Mouse (Mus musculus) liver, embryonic 13.5 days (tissue): ENCODE results near the gene Pidd1. TPM values are rescaled to one million over a fixed set of nuclear protein-coding genes. Genes with fewer than 3 reads are reported as not detected.
A peak's percentile ranks its signal among the peaks of the same experiment; 100 is the strongest.

ENCODE experiments used
- ATAC-seq: fragments of 200-750 bp; cut with Nextera tagmentation; 2 replicates; pipeline ENCODE4 v1.8.0; 2017; ENCODE audit warnings: low read depth, mild to moderate bottlenecking, moderate number of reproducible peaks, moderate library complexity
- DNase-seq: peaks from one replicate; pipeline ENCODE4 v3.0.0; 2022
- H3K27ac ChIP-seq: fragments of 300-500 bp; sonication (generic); 2 replicates; pipeline ENCODE4 v1.5.1; 2015; ENCODE audit warnings: moderate library complexity, mild to moderate bottlenecking, inconsistent platforms
- H3K27me3 ChIP-seq: fragments of 300-500 bp; sonication (generic); 2 replicates; pipeline ENCODE4 v1.6.1; 2015; ENCODE audit warnings: mild to moderate bottlenecking, inconsistent platforms
- H3K36me3 ChIP-seq: fragments of 300-500 bp; sonication (generic); 2 replicates; pipeline ENCODE4 v1.6.1; 2015; ENCODE audit warnings: mild to moderate bottlenecking, inconsistent platforms
- H3K4me1 ChIP-seq: fragments of 300-500 bp; sonication (generic); replicated peaks from 2 replicates; pipeline ENCODE4 v1.6.1; 2015; ENCODE audit warnings: inconsistent platforms
- H3K4me2 ChIP-seq: fragments of 300-500 bp; sonication (generic); 2 replicates; pipeline ENCODE4 v1.6.1; 2015; ENCODE audit warnings: inconsistent platforms, mild to moderate bottlenecking, moderate library complexity
- H3K4me3 ChIP-seq: fragments of 300-500 bp; sonication (generic); replicated peaks from 2 replicates; pipeline ENCODE4 v1.5.1; 2015; ENCODE audit warnings: mild to moderate bottlenecking, inconsistent platforms
- H3K9ac ChIP-seq: fragments of 300-500 bp; sonication (generic); 2 replicates; pipeline ENCODE4 v1.6.1; 2015; ENCODE audit warnings: mild to moderate bottlenecking, inconsistent platforms
- H3K9me3 ChIP-seq: fragments of 300-500 bp; sonication (generic); replicated peaks from 2 replicates; pipeline ENCODE4 v1.6.1; 2016; ENCODE audit warnings: inconsistent platforms
- WGBS: fragments of 180-500 bp; shearing (Covaris S2); methylation state at CpG from one replicate; pipeline ENCODE4 v1.1.7; 2015; ENCODE audit not compliant: insufficient replicate concordance; 5-methylcytosine and 5-hydroxymethylcytosine counted together
- polyA plus RNA-seq: library from polyadenylated mRNA; unstranded; fragments of >200 nt; fragmentation: Nextera tagmentation; extraction: Ambion mirVana; gene quantifications from 2 replicates; pipeline ENCODE4 v1.2.1, GENCODE M21; 2015

Gene Pidd1
- 10.9 and 11.4 TPM in 2 replicates for polyA plus RNA-seq

DNA sequence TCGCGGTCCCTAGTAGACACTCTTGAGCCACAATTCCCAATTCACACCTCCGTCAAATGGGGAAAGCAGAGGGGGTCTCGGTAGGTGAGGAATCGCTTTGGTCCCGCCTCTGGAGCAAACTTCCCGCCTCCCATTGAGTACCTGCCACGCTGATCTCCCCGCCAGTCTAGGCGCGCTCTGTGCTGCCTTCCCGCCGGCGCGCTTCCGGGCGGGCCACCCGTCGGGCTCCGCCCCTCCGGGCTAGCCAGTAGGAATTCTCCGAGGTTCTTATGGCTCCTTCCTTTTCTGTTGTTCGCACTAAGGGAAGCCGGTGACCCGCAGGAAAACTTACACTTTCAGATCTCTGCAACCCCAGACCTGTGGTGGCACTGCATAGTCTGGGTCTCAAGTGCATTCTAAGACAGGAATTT is at the start of gene Pidd1:
TSS of gene Pidd1 (minus strand) at position 198 of the 410 bp plus-strand sequence.
- Histone ChIP-seq H3K9me3 (no peaks in the 10 kb centered on the region), H3K4me3 (peak within 1 kb of the TSS; percentile 72), H3K36me3 (peaks cover 49% of the 10 kb centered on the region), H3K27me3 (no peaks in the 10 kb centered on the region), H3K9ac (peak within 1 kb of the TSS; percentile 83), H3K4me1 (peaks cover 65% of the 10 kb centered on the region), H3K27ac (peak within 1 kb of the TSS; percentile 79), H3K4me2 (peak within 1 kb of the TSS; percentile 97)
- under 1% methylated on average over 25 of the region's 25 CpGs for WGBS
- DNase-seq (peak; percentile 78), ATAC-seq (peak; percentile 68)

DNA sequence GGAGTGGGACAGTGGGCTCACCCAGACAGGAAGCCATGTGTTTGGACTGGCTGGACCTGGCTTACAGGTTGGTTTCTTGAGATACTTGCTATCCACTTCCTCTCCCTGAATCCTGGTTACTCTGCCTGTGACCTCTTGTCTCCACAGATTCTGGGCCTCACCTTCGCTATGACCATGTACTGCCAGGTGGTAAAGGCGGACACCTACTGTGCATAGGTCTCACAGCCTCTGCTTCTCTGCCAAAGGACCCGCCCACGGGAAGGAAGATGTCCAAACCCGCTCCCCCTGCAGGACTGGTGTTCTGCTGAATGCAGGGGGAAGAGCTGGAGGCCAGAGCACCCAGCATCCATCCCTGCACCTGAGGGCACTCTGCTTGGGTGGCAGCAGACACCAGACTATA is 48.9 kb upstream of the Pidd1 start:
- Histone ChIP-seq H3K36me3 (peaks cover 58% of the 10 kb centered on the region), H3K9me3 (no peaks in the 10 kb centered on the region), H3K4me3 (no peak overlapping the region), H3K27me3 (no peaks in the 10 kb centered on the region), H3K4me1 (peaks cover 9% of the 10 kb centered on the region; the same call in 1 of the 2 replicates), H3K9ac (no peak overlapping the region), H3K27ac (no peak overlapping the region), H3K4me2 (no peak overlapping the region)
- DNase-seq (no peak), ATAC-seq (no peak)
- 79% methylated on average over 5 of the region's 5 CpGs for WGBS

DNA sequence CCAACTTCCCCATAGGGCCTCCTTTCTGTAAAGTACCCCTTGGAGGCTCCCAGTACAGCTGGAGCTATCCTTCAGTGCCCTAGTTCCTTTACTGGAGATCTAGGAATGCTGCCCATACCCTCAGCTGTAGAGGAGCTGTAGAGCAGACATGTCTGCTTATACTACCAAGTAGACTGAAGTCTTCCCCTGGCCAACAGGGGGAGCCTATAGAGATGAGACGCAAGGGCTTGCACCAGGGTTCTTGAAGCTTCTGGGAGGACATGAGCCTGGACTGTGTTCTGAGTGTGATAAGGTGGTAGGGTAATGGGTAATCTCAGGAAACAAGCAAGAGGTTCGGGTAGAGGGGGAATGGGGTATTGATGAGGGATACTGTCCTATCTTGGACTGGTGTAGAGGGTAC is 47.3 kb upstream of the Pidd1 start:
- DNase-seq, result peak; percentile 53
- Histone ChIP-seq H3K4me1 (peaks cover 9% of the 10 kb centered on the region; the same call in 1 of the 2 replicates), H3K27me3 (no peaks in the 10 kb centered on the region), H3K4me3 (no peak overlapping the region), H3K9me3 (no peaks in the 10 kb centered on the region), H3K9ac (no peak overlapping the region), H3K27ac (no peak overlapping the region), H3K4me2 (no peak overlapping the region), H3K36me3 (peaks cover 61% of the 10 kb centered on the region)
- 19% methylated on average over 2 of the region's 2 CpGs for WGBS
- ATAC-seq, result peak; percentile 67

DNA sequence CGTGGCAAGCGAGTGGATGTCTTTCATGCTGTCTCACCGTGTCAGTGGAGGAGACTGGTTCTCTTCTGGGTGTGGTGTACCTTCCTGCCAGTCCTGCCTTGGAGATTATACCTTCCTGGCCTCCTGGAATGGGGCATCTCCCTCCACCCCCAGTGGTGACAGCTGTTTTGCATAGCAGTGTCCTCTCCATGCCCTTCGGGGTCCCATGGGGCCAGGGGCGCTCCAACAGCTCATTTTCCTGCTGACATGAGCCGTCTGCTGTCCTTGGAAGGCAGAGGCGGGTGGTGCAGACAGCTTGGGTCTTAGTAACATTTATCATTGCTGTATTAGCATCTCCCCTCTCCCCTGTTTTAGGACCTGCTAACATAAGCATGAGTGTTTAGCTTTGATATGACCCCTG is 43.3 kb upstream of the Pidd1 start:
- DNase-seq, result no peak
- no peak overlapping the region for H3K4me2 ChIP-seq
- no peaks in the 10 kb centered on the region for H3K9me3 ChIP-seq
- peaks cover 36% of the 10 kb centered on the region for H3K36me3 ChIP-seq
- 71% methylated on average over 7 of the region's 7 CpGs for WGBS
- H3K4me3 ChIP-seq, result no peak overlapping the region
- peaks cover 16% of the 10 kb centered on the region for H3K4me1 ChIP-seq
- H3K9ac ChIP-seq, result no peak overlapping the region
- no peak overlapping the region for H3K27ac ChIP-seq
- H3K27me3 ChIP-seq, result peaks cover 14% of the 10 kb centered on the region
- ATAC-seq, result no peak

DNA sequence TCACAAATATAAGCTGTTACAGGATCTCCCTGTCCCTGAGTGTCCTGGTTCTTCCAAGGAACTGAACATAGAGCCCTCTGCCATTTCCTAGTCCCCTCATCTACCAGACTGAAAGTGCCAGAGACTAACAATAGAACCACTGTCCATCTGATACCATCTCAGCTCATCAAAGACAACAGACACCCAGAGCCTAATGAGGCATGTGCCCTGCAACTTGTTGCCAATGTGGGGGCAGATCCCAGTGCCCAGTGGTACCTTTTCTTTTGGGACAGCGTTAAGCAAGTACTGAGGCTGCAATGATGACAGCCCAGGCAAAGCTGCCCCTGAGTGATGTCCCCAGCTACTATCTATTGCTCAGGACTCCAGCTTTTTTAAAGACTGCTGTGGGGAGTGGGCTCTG is 42.4 kb upstream of the Pidd1 start:
- DNase-seq, result no peak
- Histone ChIP-seq H3K36me3 (peaks cover 28% of the 10 kb centered on the region), H3K4me3 (no peak overlapping the region), H3K27ac (no peak overlapping the region), H3K4me2 (no peak overlapping the region), H3K4me1 (peaks cover 19% of the 10 kb centered on the region), H3K9ac (no peak overlapping the region), H3K27me3 (peaks cover 23% of the 10 kb centered on the region), H3K9me3 (no peaks in the 10 kb centered on the region)
- ATAC-seq, result no peak
- WGBS, result 90% methylated on average over 1 of the region's 1 CpGs

DNA sequence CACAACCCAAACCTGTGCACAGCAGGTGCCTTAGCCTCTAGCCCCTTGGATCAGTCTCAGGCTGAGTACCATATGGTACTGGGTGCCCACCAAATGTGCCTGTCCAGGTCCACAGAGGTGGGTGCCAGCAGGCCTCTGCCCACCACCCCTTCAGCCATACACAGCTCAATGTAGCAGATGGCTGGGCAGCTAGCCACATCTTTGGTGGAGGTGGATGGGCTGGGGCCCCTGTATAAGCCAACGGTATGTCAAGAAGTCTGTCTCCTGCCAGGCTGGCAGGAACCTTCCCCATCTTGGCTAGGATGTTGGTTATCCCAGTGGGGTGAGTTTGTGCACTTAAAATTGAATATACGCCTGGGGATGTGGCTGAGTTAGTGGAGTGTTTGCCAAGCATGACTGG is 41.8 kb upstream of the Pidd1 start:
- Histone ChIP-seq H3K4me1 (peaks cover 23% of the 10 kb centered on the region), H3K9ac (no peak overlapping the region), H3K27me3 (peaks cover 28% of the 10 kb centered on the region), H3K4me3 (no peak overlapping the region), H3K36me3 (peaks cover 22% of the 10 kb centered on the region), H3K9me3 (no peaks in the 10 kb centered on the region), H3K4me2 (no peak overlapping the region), H3K27ac (no peak overlapping the region)
- DNase-seq (no peak), ATAC-seq (no peak)
- 81% methylated on average over 2 of the region's 2 CpGs for WGBS

DNA sequence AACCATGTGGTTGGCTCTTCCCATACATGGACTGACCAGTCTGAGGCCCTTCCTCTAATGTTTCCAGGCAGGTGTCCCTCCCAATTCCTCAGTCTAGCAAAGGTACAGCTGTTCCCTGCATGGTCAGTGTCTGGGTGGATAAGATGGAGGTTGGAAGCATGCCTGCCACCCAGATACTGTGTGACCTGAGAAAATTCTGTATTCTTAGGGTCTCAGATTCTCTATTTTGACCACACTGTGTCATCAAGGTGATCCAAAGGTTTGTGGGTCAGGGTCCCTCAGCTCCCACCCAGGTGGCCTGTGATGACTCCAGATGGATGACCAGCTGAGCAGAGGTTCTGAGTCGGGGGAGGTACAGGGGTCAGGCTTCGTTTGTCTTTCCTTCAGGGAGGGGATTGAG is 41.4 kb upstream of the Pidd1 start:
- no peak overlapping the region for H3K27ac ChIP-seq
- H3K4me1 ChIP-seq, result peaks cover 27% of the 10 kb centered on the region
- no peak for ATAC-seq

DNA sequence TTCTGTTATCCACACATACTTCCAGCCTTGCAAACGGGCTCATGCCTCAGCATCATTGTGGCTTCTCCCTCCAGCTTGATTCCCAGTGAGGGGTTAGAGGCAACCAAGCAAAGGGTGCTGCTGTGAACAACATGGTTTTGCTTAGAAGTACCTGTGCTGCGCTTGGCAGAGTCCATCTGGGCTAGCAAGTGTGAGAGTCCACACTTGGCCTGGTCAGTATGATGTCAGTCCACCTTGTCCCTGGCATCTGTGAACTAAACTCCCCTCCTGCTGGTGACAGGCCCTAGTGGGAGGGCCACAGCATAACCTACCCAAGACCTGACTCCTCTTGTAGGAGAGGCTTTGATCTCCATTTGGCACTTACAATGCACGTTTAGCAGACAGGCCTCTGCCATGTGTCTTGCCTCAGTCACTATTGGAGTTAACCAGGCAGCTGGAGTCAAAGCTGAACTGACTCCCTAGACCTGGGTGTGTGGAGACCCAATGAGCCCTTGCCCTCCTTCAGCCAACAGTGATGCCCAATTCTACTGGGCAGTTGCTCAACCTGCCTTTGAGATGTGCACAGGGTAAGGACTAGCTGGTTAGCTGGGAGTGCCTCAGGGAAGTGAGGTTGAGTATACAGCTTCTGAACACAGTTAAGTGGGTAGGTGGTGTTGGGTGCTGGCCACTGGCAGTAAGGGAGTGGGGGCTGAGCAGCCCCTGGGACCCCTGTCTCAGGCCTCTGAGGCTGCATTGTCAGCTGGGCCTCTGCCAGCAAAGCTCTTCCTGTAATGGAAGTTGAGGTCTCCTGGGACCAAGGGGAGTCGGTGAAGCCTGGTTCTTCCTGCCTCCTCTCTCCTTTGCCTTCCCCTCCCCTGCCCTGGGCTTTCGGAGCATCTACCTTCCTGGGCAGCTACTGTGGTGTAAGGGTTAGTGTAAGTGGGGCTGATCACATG is 40.6 kb upstream of the Pidd1 start:
- peaks cover 28% of the 10 kb centered on the region for H3K27me3 ChIP-seq
- no peak overlapping the region for H3K4me2 ChIP-seq
- no peak for DNase-seq
- H3K9me3 ChIP-seq, result no peaks in the 10 kb centered on the region
- no peak overlapping the region for H3K4me3 ChIP-seq
- peaks cover 17% of the 10 kb centered on the region for H3K36me3 ChIP-seq
- ATAC-seq, result no peak
- WGBS, result 79% methylated on average over 5 of the region's 5 CpGs
- peaks cover 29% of the 10 kb centered on the region for H3K4me1 ChIP-seq
- no peak overlapping the region for H3K27ac ChIP-seq
- no peak overlapping the region for H3K9ac ChIP-seq

More for the DNA sequence above, 41.4 kb upstream of the Pidd1 start:
- no peak overlapping the region for H3K9ac ChIP-seq
- DNase-seq, result no peak
- no peaks in the 10 kb centered on the region for H3K9me3 ChIP-seq
- no peak overlapping the region for H3K4me3 ChIP-seq
- 65% methylated on average over 2 of the region's 2 CpGs for WGBS
- peaks cover 20% of the 10 kb centered on the region for H3K36me3 ChIP-seq
- no peak overlapping the region for H3K4me2 ChIP-seq
- H3K27me3 ChIP-seq, result peaks cover 28% of the 10 kb centered on the region

DNA sequence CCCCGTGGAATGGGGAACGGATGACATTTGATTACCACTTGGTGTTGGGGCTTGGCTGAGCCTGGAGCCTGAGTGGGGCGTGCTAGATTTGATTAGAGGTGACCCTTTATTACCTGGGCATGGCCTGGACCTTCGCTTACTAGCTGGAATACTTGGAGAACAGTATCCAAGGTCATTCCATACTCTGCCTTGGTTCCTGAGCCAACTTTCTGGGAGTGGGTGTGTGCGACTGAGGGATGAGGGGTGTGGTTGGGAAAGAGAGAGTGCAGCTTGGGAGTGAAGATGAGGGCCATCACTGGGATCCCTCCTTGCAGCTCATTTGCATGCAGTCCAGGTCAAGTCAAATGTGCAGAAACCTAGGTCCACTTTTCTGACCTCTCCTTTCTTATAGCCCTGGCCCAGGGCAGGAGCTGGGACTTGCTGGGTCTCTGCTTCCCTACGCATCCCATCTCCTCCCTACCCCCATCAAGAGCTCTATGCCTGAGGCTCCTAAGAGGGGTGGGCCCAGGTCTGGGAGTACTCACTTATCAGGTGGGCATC is 39.4 kb upstream of the Pidd1 start:
- H3K4me3 ChIP-seq, result no peak overlapping the region
- H3K9ac ChIP-seq, result no peak overlapping the region
- H3K27me3 ChIP-seq, result peaks cover 28% of the 10 kb centered on the region
- no peak overlapping the region for H3K27ac ChIP-seq
- H3K4me1 ChIP-seq, result peaks cover 35% of the 10 kb centered on the region
- no peaks in the 10 kb centered on the region for H3K9me3 ChIP-seq
- DNase-seq (no peak), ATAC-seq (no peak)
- peaks cover 17% of the 10 kb centered on the region for H3K36me3 ChIP-seq
- 70% methylated on average over 6 of the region's 6 CpGs for WGBS
- H3K4me2 ChIP-seq, result no peak overlapping the region

DNA sequence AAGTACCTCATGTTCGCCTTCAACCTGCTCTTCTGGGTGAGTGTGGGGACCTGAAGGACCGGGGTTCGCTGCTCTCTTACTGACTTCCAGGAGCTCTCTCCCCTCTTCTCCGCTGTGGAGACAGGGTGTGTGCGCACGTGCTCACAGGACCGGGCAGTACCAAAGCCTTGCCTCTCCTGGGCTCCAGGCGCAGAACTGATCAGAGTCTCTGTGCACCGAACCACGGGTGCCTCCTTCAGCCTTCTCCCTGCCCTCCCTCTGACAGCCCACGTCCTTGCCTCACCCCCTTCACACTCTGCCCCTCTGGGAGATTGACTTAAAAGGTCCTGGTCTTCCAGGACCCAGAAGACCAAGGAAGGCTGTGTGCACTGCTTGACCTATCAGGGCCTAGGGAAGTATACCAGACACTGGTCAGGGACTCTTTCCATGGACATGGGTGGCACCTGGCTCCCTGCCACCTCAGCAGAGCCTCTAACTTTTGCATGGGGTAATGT is 38.8 kb upstream of the Pidd1 start:
- ATAC-seq (no peak), DNase-seq (no peak)
- peak overlapping the region; percentile 77 for H3K4me2 ChIP-seq
- peak overlapping the region; percentile 55 for H3K4me3 ChIP-seq
- peak overlapping the region; percentile 44 for H3K9ac ChIP-seq
- peaks cover 13% of the 10 kb centered on the region for H3K36me3 ChIP-seq
- H3K9me3 ChIP-seq, result no peaks in the 10 kb centered on the region
- no peak overlapping the region for H3K27ac ChIP-seq
- H3K4me1 ChIP-seq, result peaks cover 41% of the 10 kb centered on the region
- 47% methylated on average over 11 of the region's 11 CpGs for WGBS
- peaks cover 28% of the 10 kb centered on the region for H3K27me3 ChIP-seq

DNA sequence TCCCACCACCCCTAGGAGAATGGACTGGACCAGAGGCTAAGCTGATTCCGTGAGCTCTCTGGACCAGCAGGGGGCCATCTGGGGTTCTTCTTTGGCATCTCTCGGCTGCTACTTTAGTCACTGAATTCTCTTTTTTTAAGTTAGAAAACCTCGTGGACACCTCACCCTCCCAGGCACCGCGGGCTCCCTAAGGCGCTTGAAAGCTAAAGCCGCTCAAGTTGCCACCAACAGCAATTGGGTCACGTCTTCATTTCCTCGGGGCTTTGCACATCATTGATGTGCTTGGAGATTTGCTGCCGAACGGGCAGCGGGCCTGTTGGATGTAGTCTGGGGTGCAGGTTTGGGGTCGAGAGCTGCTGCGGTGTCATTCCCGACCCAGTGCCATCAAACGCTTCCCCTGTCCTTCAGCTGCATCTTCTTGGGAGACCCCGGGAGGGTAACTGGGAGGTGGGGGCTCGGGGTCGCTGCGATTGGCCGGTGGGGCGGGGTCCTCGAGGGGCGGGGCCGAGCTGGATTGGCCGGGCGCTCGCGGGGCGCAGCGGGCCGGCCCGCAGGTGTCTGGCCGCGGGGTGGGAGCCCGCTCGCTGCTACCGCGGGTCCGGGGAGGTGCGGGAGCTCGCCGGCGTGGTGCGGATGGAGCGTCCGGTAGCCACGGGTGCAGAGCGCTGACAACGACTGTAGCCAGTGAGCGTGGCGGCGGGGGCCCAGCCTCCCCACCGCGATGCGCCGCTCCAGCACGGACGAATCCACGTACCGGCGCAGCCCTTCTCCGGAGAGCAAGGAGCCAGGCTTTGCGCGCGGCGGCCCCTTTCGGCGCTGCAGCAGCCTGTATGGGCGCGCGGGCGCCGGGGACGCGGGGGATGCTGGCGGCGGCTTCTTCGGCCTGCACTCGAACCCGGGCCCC is 37.9 kb upstream of the Pidd1 start:
- H3K27me3 ChIP-seq, result peaks cover 28% of the 10 kb centered on the region
- H3K27ac ChIP-seq, result no peak overlapping the region
- 5% methylated on average over 71 of the region's 81 CpGs for WGBS
- peak overlapping the region; percentile 44 for H3K9ac ChIP-seq
- ATAC-seq (no peak), DNase-seq (no peak)
- H3K36me3 ChIP-seq, result peaks cover 10% of the 10 kb centered on the region
- no peaks in the 10 kb centered on the region for H3K9me3 ChIP-seq
- H3K4me2 ChIP-seq, result peak overlapping the region; percentile 77
- peak overlapping the region; percentile 55 for H3K4me3 ChIP-seq
- peaks cover 50% of the 10 kb centered on the region for H3K4me1 ChIP-seq
